Mouse (Mus musculus) forebrain, postnatal 0 days (tissue): ENCODE data around the gene Nnat. TPM values are rescaled to one million over a fixed set of nuclear protein-coding genes. Genes with fewer than 3 reads are reported as not detected.
A peak's percentile ranks its signal among the peaks of the same experiment; 100 is the strongest.

Experiments
- ATAC-seq: fragments of 200-750 bp; cut with Nextera tagmentation; 2 replicates; pipeline ENCODE4 v1.8.0; 2017; ENCODE audit warnings: mild to moderate bottlenecking, moderate library complexity
- DNase-seq: peaks from one replicate; pipeline ENCODE4 v3.0.0-alpha.2; 2015
- H3K27ac ChIP-seq: fragments of 300-500 bp; sonication (generic); 2 replicates; pipeline ENCODE4 v1.5.1; 2014; ENCODE audit warnings: low read depth, mild to moderate bottlenecking, antibody characterized with exemption, low read length, moderate library complexity, mixed read lengths
- H3K27me3 ChIP-seq: fragments of 300-500 bp; sonication (generic); 2 replicates; pipeline ENCODE4 v1.6.1; 2014; ENCODE audit warnings: mild to moderate bottlenecking, low read length, mixed read lengths; ENCODE audit not compliant: insufficient read depth
- H3K36me3 ChIP-seq: fragments of 300-500 bp; sonication (generic); 2 replicates; pipeline ENCODE4 v1.6.1; 2014; ENCODE audit warnings: mild to moderate bottlenecking, moderate library complexity; ENCODE audit not compliant: insufficient read depth
- H3K4me1 ChIP-seq: fragments of 300-500 bp; sonication (generic); 2 replicates; pipeline ENCODE4 v1.6.1; 2014; ENCODE audit warnings: antibody characterized with exemption; ENCODE audit not compliant: insufficient read depth
- H3K4me2 ChIP-seq: fragments of 300-500 bp; sonication (generic); 2 replicates; pipeline ENCODE4 v1.6.1; 2014; ENCODE audit warnings: low read depth, mild to moderate bottlenecking, moderate library complexity
- H3K4me3 ChIP-seq: fragments of 300-500 bp; sonication (generic); 2 replicates; pipeline ENCODE4 v1.5.1; 2014; ENCODE audit warnings: low read depth, low read length, mixed read lengths
- H3K9ac ChIP-seq: fragments of 300-500 bp; sonication (generic); 2 replicates; pipeline ENCODE4 v1.6.1; 2014; ENCODE audit warnings: mild to moderate bottlenecking
- H3K9me3 ChIP-seq: fragments of 300-500 bp; sonication (generic); 2 replicates; pipeline ENCODE4 v1.6.1; 2016; ENCODE audit warnings: low read length
- CTCF ChIP-seq: sonication (generic); IDR thresholded peaks from 2 replicates; pipeline ENCODE4 v1.5.1; 2016; ENCODE audit warnings: antibody characterized with exemption, control low read depth, low read depth
- WGBS: fragments of 180-500 bp; shearing (Covaris S2); extraction: QIAGEN DNeasy Blood & Tissue Kit; methylation state at CpG from one replicate; pipeline ENCODE4 v1.1.7; 2014; 5-methylcytosine and 5-hydroxymethylcytosine counted together
- polyA plus RNA-seq: library from polyadenylated mRNA; unstranded; fragments of >200 nt; fragmentation: Nextera tagmentation; extraction: Ambion mirVana; gene quantifications from 2 replicates; pipeline ENCODE4 v1.2.1, GENCODE M21; 2015
- total RNA-seq: library from RNA; depleted of rRNA; stranded (reverse); fragments of >200 nt; gene quantifications from 2 replicates; pipeline ENCODE4 v1.2.3, GENCODE M21; 2014; rRNA removed

Nnat gene
- 4,630 and 7,303 TPM in 2 replicates for total RNA-seq
- polyA plus RNA-seq: 6,353 and 7,049 TPM in 2 replicates

GRCm38 (mm10) chr2:157559858-157560257 lies at the start of gene Nnat:
Nnat (plus strand) TSS chr2:157560078.
- ATAC-seq: peak; percentile 79
- DNase-seq: peak; percentile 95
- 53% methylated on average over 27 of the region's 27 CpGs for WGBS
- Histone ChIP-seq H3K36me3 (peaks cover 27% of the 10 kb centered on the region; the same call in 1 of the 2 replicates), H3K27ac (peak within 1 kb of the TSS; percentile 86), H3K9ac (peak within 1 kb of the TSS; percentile 72), H3K9me3 (peaks cover 17% of the 10 kb centered on the region), H3K4me1 (peaks cover 6% of the 10 kb centered on the region; the same call in 1 of the 2 replicates), H3K4me2 (peak within 1 kb of the TSS; percentile 64), H3K4me3 (peak within 1 kb of the TSS; percentile 52), H3K27me3 (no peaks in the 10 kb centered on the region)
- TF ChIP-seq CTCF: no peak

GRCm38 (mm10) chr2:157512859-157513258 lies 47.0 kb upstream of the Nnat start:
- Histone ChIP-seq H3K4me2 (no peak overlapping the region), H3K27me3 (no peaks in the 10 kb centered on the region), H3K9ac (no peak overlapping the region), H3K27ac (no peak overlapping the region), H3K4me3 (no peak overlapping the region), H3K36me3 (no peaks in the 10 kb centered on the region), H3K4me1 (no peaks in the 10 kb centered on the region), H3K9me3 (no peaks in the 10 kb centered on the region)
- TF ChIP-seq CTCF: no peak
- WGBS: 65% methylated on average over 9 of the region's 9 CpGs
- peak; percentile 29; the same call in 1 of the 2 replicates for ATAC-seq
- DNase-seq: no peak

GRCm38 (mm10) chr2:157513737-157514208 lies 46.1 kb upstream of the Nnat start:
- ATAC-seq: no peak
- Histone ChIP-seq H3K4me2 (no peak overlapping the region), H3K36me3 (no peaks in the 10 kb centered on the region), H3K4me1 (no peaks in the 10 kb centered on the region), H3K9ac (no peak overlapping the region), H3K27me3 (no peaks in the 10 kb centered on the region), H3K9me3 (no peaks in the 10 kb centered on the region), H3K4me3 (no peak overlapping the region), H3K27ac (no peak overlapping the region)
- 25% methylated on average over 9 of the region's 9 CpGs for WGBS
- no peak for TF ChIP-seq CTCF
- DNase-seq: no peak

- no peak overlapping the region for H3K4me3 ChIP-seq
- no peak overlapping the region for H3K27ac ChIP-seq
- WGBS: 9% methylated on average over 4 of the region's 4 CpGs
- no peak overlapping the region for H3K4me2 ChIP-seq
- no peak for TF ChIP-seq CTCF
- ATAC-seq (no peak), DNase-seq (no peak)
- no peaks in the 10 kb centered on the region for H3K4me1 ChIP-seq
- no peaks in the 10 kb centered on the region for H3K9me3 ChIP-seq
- no peaks in the 10 kb centered on the region for H3K27me3 ChIP-seq
- H3K36me3 ChIP-seq: no peaks in the 10 kb centered on the region
- H3K9ac ChIP-seq: no peak overlapping the region
These were observed 45.5 kb upstream of the Nnat start for GRCm38 (mm10) chr2:157514353-157514752.

GRCm38 (mm10) chr2:157517526-157517925 lies 42.4 kb upstream of the Nnat start:
- Histone ChIP-seq H3K4me2 (no peak overlapping the region), H3K27me3 (no peaks in the 10 kb centered on the region), H3K4me1 (peaks cover 16% of the 10 kb centered on the region), H3K27ac (no peak overlapping the region), H3K9ac (no peak overlapping the region), H3K36me3 (no peaks in the 10 kb centered on the region), H3K4me3 (no peak overlapping the region), H3K9me3 (no peaks in the 10 kb centered on the region)
- ATAC-seq (no peak), DNase-seq (no peak)
- 39% methylated on average over 6 of the region's 6 CpGs for WGBS
- TF ChIP-seq CTCF: no peak

- no peaks in the 10 kb centered on the region for H3K36me3 ChIP-seq
- H3K9me3 ChIP-seq: no peaks in the 10 kb centered on the region
- H3K9ac ChIP-seq: no peak overlapping the region
- 46% methylated on average over 7 of the region's 7 CpGs for WGBS
- H3K27me3 ChIP-seq: no peaks in the 10 kb centered on the region
- no peak overlapping the region for H3K27ac ChIP-seq
- H3K4me1 ChIP-seq: peaks cover 16% of the 10 kb centered on the region
- H3K4me3 ChIP-seq: no peak overlapping the region
- ATAC-seq: peak; percentile 8; the same call in 1 of the 2 replicates
- no peak overlapping the region for H3K4me2 ChIP-seq
- DNase-seq: no peak
- no peak for TF ChIP-seq CTCF
These were observed 41.4 kb upstream of the Nnat start for GRCm38 (mm10) chr2:157518451-157518850.

GRCm38 (mm10) chr2:157519452-157519851 lies 40.4 kb upstream of the Nnat start:
- Histone ChIP-seq H3K36me3 (no peaks in the 10 kb centered on the region), H3K27me3 (no peaks in the 10 kb centered on the region), H3K9me3 (no peaks in the 10 kb centered on the region), H3K27ac (peak overlapping the region; percentile 36; the same call in 1 of the 2 replicates), H3K4me1 (peaks cover 16% of the 10 kb centered on the region), H3K9ac (no peak overlapping the region), H3K4me3 (no peak overlapping the region), H3K4me2 (no peak overlapping the region)
- TF ChIP-seq CTCF: no peak
- DNase-seq (no peak), ATAC-seq (no peak)
- WGBS: 78% methylated on average over 6 of the region's 6 CpGs
